Mouse (Mus musculus) forebrain, embryonic 13.5 days (tissue): ENCODE results near the gene Cfap58. TPM values are rescaled to one million over a fixed set of nuclear protein-coding genes. Genes with fewer than 3 reads are reported as not detected.

Experiments
- ATAC-seq: fragments of 200-750 bp; cut with Nextera tagmentation; 2 replicates; pipeline ENCODE4 v1.8.0; 2017
- H3K27ac ChIP-seq: fragments of 300-500 bp; sonication (generic); 2 replicates; pipeline ENCODE4 v1.5.1; 2015; ENCODE audit warnings: inconsistent platforms, mild to moderate bottlenecking, moderate library complexity
- H3K27me3 ChIP-seq: fragments of 300-500 bp; sonication (generic); 2 replicates; pipeline ENCODE4 v1.6.1; 2015; ENCODE audit warnings: mild to moderate bottlenecking, inconsistent platforms
- H3K36me3 ChIP-seq: fragments of 300-500 bp; sonication (generic); 2 replicates; pipeline ENCODE4 v1.6.1; 2015; ENCODE audit warnings: mild to moderate bottlenecking, inconsistent platforms; ENCODE audit not compliant: poor library complexity, severe bottlenecking
- H3K4me1 ChIP-seq: fragments of 300-500 bp; sonication (generic); 2 replicates; pipeline ENCODE4 v1.6.1; 2015; ENCODE audit warnings: inconsistent platforms
- H3K4me2 ChIP-seq: fragments of 300-500 bp; sonication (generic); 2 replicates; pipeline ENCODE4 v1.6.1; 2015; ENCODE audit warnings: inconsistent platforms, mild to moderate bottlenecking, moderate library complexity
- H3K4me3 ChIP-seq: fragments of 300-500 bp; sonication (generic); 2 replicates; pipeline ENCODE4 v1.5.1; 2015; ENCODE audit warnings: mild to moderate bottlenecking, inconsistent platforms
- H3K9ac ChIP-seq: fragments of 300-500 bp; sonication (generic); 2 replicates; pipeline ENCODE4 v1.6.1; 2015; ENCODE audit warnings: mild to moderate bottlenecking, inconsistent platforms
- H3K9me3 ChIP-seq: fragments of 300-500 bp; sonication (generic); replicated peaks from 2 replicates; pipeline ENCODE4 v1.6.1; 2016; ENCODE audit warnings: inconsistent platforms
- WGBS: fragments of 180-500 bp; shearing (Covaris S2); methylation state at CpG from one replicate; pipeline ENCODE4 v1.1.7; 2015; 5-methylcytosine and 5-hydroxymethylcytosine counted together
- polyA plus RNA-seq: library from polyadenylated mRNA; unstranded; fragments of >200 nt; fragmentation: Nextera tagmentation; extraction: Ambion mirVana; gene quantifications from 2 replicates; pipeline ENCODE4 v1.2.1, GENCODE M21; 2015

The Cfap58 gene
- 0.21 and 0.49 TPM in 2 replicates for polyA plus RNA-seq

GRCm38 (mm10) chr19:47937443-47938406 lies at the start of gene Cfap58:
Gene Cfap58 (plus strand): TSS chr19:47937675.
- Histone ChIP-seq H3K36me3 (no peaks in the 10 kb centered on the region), H3K27ac (no peak within 1 kb of the TSS)
- peak; percentile 91 for ATAC-seq

GRCm38 (mm10) chr19:47888037-47888436 lies 49.4 kb upstream of the Cfap58 start:
- no peak for ATAC-seq
- H3K4me2 ChIP-seq = no peak overlapping the region
- WGBS = 92% methylated on average over 8 of the region's 8 CpGs
- H3K9me3 ChIP-seq = no peaks in the 10 kb centered on the region
- H3K4me3 ChIP-seq = no peak overlapping the region
- no peak overlapping the region for H3K9ac ChIP-seq
- no peaks in the 10 kb centered on the region for H3K27me3 ChIP-seq
- no peak overlapping the region for H3K27ac ChIP-seq
- H3K4me1 ChIP-seq = no peaks in the 10 kb centered on the region
- H3K36me3 ChIP-seq = 0 out of 2 replicates have a peak, but pooled peaks cover 4% of the 10 kb centered on the region

More at GRCm38 (mm10) chr19:47937443-47938406, at the start of gene Cfap58:
- 3% methylated on average over 41 of the region's 41 CpGs for WGBS
- Histone ChIP-seq H3K27me3 (no peaks in the 10 kb centered on the region), H3K9me3 (no peaks in the 10 kb centered on the region), H3K4me1 (peaks cover 15% of the 10 kb centered on the region), H3K4me2 (peak within 1 kb of the TSS; percentile 65), H3K4me3 (peak within 1 kb of the TSS; percentile 43), H3K9ac (peak within 1 kb of the TSS; percentile 53)

DNA sequence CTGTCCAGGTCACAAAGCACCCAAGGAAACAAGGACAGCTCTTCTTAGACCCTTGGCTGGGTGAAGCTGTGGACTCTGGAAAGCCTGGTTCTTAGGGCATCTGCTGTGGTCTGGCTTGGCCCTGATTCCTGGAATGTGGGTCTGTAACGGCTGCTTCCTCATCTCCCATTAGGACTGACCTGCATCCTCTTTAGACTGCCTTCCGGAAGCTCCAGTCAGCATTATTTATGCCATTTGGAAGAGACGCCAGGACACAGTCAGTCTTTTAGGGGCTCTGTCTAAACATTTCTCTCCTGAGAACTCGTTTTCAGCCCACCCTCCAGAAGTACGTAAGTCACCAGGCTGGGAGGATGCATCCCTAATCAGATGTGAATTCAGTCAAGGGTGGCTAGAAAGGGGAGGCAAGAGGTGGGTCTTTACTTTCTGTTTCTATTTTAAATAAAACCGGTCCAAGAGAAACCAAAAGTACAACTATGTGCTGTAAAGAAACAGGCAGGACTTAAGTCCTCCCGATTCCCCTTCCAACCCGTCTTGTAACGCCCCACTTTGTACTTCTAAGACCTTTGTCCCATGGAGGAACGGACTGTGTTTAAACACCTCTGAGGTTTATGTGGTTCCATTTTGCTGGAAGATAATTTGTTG lies 46.9 kb upstream of the Cfap58 start:
- H3K9me3 ChIP-seq = no peaks in the 10 kb centered on the region
- no peaks in the 10 kb centered on the region for H3K4me1 ChIP-seq
- no peak overlapping the region for H3K4me2 ChIP-seq
- no peak overlapping the region for H3K9ac ChIP-seq
- H3K36me3 ChIP-seq = peaks cover 30% of the 10 kb centered on the region
- H3K27me3 ChIP-seq = no peaks in the 10 kb centered on the region
- H3K4me3 ChIP-seq = no peak overlapping the region
- WGBS = 80% methylated on average over 10 of the region's 10 CpGs
- H3K27ac ChIP-seq = no peak overlapping the region
- no peak for ATAC-seq

- no peak overlapping the region for H3K9ac ChIP-seq
- no peak overlapping the region for H3K4me2 ChIP-seq
- 87% methylated on average over 11 of the region's 11 CpGs for WGBS
- H3K27ac ChIP-seq = no peak overlapping the region
- no peaks in the 10 kb centered on the region for H3K9me3 ChIP-seq
- H3K27me3 ChIP-seq = no peaks in the 10 kb centered on the region
- ATAC-seq = no peak
- no peaks in the 10 kb centered on the region for H3K4me1 ChIP-seq
- peaks cover 41% of the 10 kb centered on the region for H3K36me3 ChIP-seq
- no peak overlapping the region for H3K4me3 ChIP-seq
Measured at GRCm38 (mm10) chr19:47891562-47892312, 45.7 kb upstream of the Cfap58 start.

DNA sequence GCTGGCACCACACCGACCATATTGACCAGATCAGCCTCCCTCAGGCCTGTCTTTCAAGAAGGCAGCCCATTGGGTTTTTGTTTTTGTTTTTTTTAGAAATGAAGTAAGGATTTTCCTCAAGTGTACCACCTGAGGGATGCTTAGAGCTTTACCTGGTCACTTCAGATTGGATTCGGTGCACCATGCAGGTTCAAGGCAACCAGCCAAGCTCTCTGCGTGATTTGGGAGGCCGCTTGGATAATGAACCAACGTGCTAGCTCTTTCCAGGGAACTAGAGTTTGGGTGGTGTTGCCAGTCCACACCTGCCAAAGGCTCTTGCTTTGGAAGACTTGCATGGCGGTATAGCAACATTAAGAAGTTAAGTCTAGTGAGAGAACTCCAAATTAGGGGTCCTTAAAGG lies 44.4 kb upstream of the Cfap58 start:
- no peak overlapping the region for H3K9ac ChIP-seq
- 96% methylated on average over 6 of the region's 6 CpGs for WGBS
- H3K27ac ChIP-seq = no peak overlapping the region
- ATAC-seq = no peak
- H3K4me2 ChIP-seq = no peak overlapping the region
- no peaks in the 10 kb centered on the region for H3K27me3 ChIP-seq
- no peak overlapping the region for H3K4me3 ChIP-seq
- no peaks in the 10 kb centered on the region for H3K9me3 ChIP-seq
- peaks cover 53% of the 10 kb centered on the region for H3K36me3 ChIP-seq
- no peaks in the 10 kb centered on the region for H3K4me1 ChIP-seq

GRCm38 (mm10) chr19:47898472-47899079 lies 38.9 kb upstream of the Cfap58 start:
- Histone ChIP-seq H3K4me1 (peaks cover 4% of the 10 kb centered on the region; the same call in 1 of the 2 replicates), H3K9ac (no peak overlapping the region), H3K27ac (no peak overlapping the region), H3K27me3 (no peaks in the 10 kb centered on the region), H3K4me3 (no peak overlapping the region), H3K36me3 (peaks cover 43% of the 10 kb centered on the region), H3K4me2 (no peak overlapping the region), H3K9me3 (no peaks in the 10 kb centered on the region)
- no peak for ATAC-seq
- WGBS = 92% methylated on average over 8 of the region's 8 CpGs

DNA sequence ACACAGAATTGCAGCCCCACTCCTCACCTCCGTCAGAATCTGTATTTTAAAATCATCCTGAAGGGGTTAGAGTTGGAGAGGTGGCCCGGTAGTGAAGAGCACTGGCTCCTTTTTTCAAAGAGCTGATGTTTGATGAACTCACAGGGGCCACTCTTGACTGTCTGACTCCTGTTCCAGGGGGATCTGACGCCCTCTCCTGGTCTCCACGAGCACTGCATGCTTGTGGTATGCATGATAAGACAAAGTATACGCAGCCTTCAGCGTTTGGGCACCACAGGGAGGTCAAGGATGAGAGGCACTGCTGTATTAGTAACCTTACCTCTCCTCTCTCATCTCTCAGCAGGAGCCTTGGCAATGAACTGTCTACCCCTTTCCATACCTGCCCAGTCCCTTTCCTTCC lies 37.5 kb upstream of the Cfap58 start:
- no peak for ATAC-seq
- WGBS = 63% methylated on average over 6 of the region's 6 CpGs

DNA sequence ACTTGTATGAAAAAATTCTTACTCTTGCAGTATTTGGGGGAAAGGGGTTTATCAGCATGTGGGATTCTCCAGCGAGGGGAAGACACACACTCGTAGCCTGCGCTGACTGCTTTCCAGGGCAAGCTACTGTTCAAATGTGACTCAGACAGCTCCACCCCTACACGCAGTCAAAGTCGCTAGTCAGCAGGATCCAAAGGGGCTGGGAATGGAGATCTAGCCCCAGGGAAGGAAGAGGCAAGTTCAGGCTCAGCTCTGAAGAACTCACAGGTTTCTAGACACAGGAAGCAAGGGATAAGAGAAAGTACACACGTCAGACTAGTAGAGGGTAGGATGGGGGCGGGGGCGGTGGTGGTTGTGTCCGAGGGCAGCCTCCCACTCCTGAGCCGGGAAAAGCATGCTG lies 36.9 kb upstream of the Cfap58 start:
- Histone ChIP-seq H3K4me1 (peaks cover 12% of the 10 kb centered on the region; the same call in 1 of the 2 replicates), H3K4me3 (no peak overlapping the region), H3K9ac (no peak overlapping the region), H3K9me3 (no peaks in the 10 kb centered on the region), H3K27ac (no peak overlapping the region), H3K27me3 (no peaks in the 10 kb centered on the region), H3K36me3 (peaks cover 23% of the 10 kb centered on the region), H3K4me2 (no peak overlapping the region)
- no peak for ATAC-seq
- WGBS = 86% methylated on average over 10 of the region's 10 CpGs

More for the DNA sequence above, 37.5 kb upstream of the Cfap58 start:
- no peak overlapping the region for H3K27ac ChIP-seq
- no peaks in the 10 kb centered on the region for H3K9me3 ChIP-seq
- H3K4me3 ChIP-seq = no peak overlapping the region
- no peaks in the 10 kb centered on the region for H3K27me3 ChIP-seq
- H3K4me1 ChIP-seq = peaks cover 7% of the 10 kb centered on the region; the same call in 1 of the 2 replicates
- H3K9ac ChIP-seq = no peak overlapping the region
- H3K4me2 ChIP-seq = no peak overlapping the region
- peaks cover 29% of the 10 kb centered on the region for H3K36me3 ChIP-seq

DNA sequence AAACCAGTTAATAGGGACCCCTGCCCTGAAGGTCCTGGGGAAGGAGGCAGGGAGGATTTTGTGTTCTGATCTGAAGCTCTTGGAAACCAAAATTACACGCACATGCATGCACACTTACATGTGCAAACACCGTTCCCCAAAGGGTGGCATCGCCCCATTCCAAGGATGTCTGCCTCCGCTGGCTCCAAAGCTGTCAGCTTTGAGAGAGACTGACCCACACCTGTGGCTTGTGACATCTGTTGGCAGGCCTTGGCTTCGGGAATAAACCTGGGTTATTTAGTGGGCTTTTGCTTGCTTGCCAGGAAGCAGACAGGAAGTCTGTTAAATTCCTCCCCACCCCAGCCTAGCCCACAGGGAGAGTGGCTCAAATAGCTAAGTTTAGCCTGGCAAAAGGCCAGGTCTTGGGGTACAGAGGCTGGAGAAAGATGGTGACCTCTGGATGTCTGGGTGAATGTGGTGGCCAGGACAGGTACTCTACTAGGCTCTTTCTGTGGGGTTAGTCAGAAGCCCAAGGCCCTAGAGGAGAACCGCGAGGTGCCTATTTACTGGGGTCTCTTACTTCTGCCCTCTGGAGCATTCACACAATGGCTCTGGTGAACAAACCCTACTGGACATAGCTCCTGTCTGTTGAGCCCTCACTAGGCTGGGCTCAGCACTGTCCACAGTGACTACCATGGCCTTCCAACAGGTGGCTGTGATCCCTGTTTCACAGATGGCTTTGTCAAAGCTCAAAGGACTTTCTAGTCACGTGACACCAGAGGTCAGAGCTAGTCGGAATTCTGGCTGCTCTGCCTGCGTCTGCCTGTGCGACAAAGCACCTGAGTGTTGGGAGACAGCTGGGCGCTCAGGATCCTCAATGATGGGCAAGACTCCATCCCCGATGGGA lies 34.9 kb upstream of the Cfap58 start:
- WGBS = 76% methylated on average over 13 of the region's 13 CpGs
- Histone ChIP-seq H3K9me3 (no peaks in the 10 kb centered on the region), H3K4me1 (peaks cover 12% of the 10 kb centered on the region; the same call in 1 of the 2 replicates), H3K9ac (no peak overlapping the region), H3K27me3 (no peaks in the 10 kb centered on the region), H3K4me3 (no peak overlapping the region), H3K36me3 (peaks cover 3% of the 10 kb centered on the region), H3K27ac (no peak overlapping the region; the same call in 1 of the 2 replicates), H3K4me2 (no peak overlapping the region)
- no peak for ATAC-seq

GRCm38 (mm10) chr19:47903679-47904078 lies 33.8 kb upstream of the Cfap58 start:
- H3K9me3 ChIP-seq = no peaks in the 10 kb centered on the region
- no peak overlapping the region for H3K27ac ChIP-seq
- no peak overlapping the region for H3K9ac ChIP-seq
- H3K4me2 ChIP-seq = no peak overlapping the region
- H3K36me3 ChIP-seq = no peaks in the 10 kb centered on the region
- H3K4me3 ChIP-seq = no peak overlapping the region
- H3K27me3 ChIP-seq = no peaks in the 10 kb centered on the region
- WGBS = 54% methylated on average over 4 of the region's 4 CpGs
- peak; percentile 31; the same call in 1 of the 2 replicates for ATAC-seq
- H3K4me1 ChIP-seq = peaks cover 16% of the 10 kb centered on the region

GRCm38 (mm10) chr19:47905081-47905480 lies 32.4 kb upstream of the Cfap58 start:
- peaks cover 30% of the 10 kb centered on the region for H3K4me1 ChIP-seq
- 90% methylated on average over 4 of the region's 4 CpGs for WGBS

More at GRCm38 (mm10) chr19:47905081-47905480, 32.4 kb upstream of the Cfap58 start:
- no peak for ATAC-seq
- H3K9me3 ChIP-seq = no peaks in the 10 kb centered on the region
- H3K27ac ChIP-seq = no peak overlapping the region
- H3K4me3 ChIP-seq = no peak overlapping the region
- H3K9ac ChIP-seq = no peak overlapping the region
- no peaks in the 10 kb centered on the region for H3K36me3 ChIP-seq
- no peak overlapping the region for H3K4me2 ChIP-seq
- H3K27me3 ChIP-seq = no peaks in the 10 kb centered on the region
